Mouse (Mus musculus) lung, postnatal 0 days (tissue): Measurements from ENCODE around the gene Ada.

ENCODE experiments used
- CTCF ChIP-seq: IDR thresholded peaks from 2 replicates; pipeline ENCODE4 v1.5.1; 2016; ENCODE audit warnings: antibody characterized with exemption, mild to moderate bottlenecking
- EP300 ChIP-seq: IDR thresholded peaks from 2 replicates; pipeline ENCODE4 v1.6.1; 2016; ENCODE audit warnings: antibody characterized with exemption, mild to moderate bottlenecking, control low read depth

- TF ChIP-seq CTCF, result no peak
- TF ChIP-seq EP300, result no peak
Measured at GRCm38 (mm10) chr2:163776661-163777060, 26.6 kb upstream of the Ada start.
